Mouse (Mus musculus): ENCODE results near the gene Gripap1.
A peak's percentile ranks its signal among the peaks of the same experiment; 100 is the strongest.
"Not testable (repeated sequence)": the region's sequence is repeated elsewhere in the genome, so short reads cannot be mapped to it uniquely, and the experiment has no call there.

The Gripap1 gene

DNA sequence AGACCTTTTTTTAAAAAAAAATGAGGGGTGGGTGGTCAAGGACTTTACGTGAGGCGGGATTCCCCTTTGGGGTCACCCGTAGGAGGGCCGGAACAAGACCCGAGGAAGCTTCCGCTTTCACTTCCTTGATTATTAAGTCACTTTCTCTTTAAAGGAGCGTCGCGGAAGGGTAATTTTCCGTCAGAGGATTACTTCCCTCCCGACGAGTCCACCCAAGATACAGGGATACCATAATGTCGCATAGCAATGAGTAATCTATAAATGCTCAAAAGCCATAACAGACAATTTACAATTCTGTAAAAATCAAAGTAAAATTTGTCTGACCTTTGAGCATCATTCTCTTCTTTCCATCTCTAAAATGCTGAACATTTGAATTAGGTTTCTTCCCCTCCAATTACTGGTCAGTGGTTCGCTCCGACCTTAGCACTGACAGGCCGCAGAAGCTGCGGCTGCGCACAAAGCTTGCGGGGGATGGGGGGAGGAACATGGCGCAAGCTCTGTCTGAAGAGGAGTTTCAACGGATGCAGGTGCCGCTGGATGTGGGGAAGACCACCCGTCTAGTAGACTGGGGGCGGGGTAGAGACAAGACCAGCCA is at the start of gene Gripap1:
TSS of gene Gripap1 (plus strand) at position 224 of the 595 bp plus-strand sequence.
- peak; percentile 87 for DNase-seq (ENCODE audit: low spot score)

DNA sequence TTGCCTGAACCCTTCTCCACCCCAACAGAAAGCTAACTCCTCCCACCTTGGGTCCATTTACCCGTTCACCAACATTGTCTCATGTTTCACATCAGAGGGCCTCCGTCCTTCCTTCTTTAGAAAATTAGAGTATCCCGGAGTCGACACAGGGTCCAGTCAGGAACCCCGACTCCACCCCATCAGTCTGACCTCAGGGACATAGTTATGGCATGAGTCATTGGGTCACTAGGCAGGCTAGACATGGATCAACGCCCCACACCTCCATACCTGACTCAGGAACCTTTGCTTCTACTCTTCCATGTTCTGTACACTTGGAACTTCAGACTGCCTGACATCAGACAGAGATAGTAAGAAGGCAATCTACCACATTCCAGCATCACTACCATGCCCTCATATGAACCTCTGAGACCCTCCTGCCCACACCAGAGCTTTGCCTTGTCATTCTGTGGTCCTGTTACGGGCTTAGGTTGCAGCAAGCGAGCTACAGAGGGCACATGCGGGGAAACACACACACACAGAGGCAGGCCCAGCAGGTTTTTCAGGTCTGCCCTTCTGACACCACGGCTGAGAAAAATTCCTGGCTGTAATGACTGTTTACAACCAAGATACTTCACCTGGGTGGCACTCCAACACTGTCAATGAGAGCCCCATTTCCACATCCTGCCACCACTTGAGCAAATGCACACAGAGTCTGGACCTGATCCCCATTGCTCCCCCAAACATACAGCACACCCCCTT is 49.3 kb upstream of the Gripap1 start:
- DNase-seq (ENCODE audit: low spot score), result no peak

DNA sequence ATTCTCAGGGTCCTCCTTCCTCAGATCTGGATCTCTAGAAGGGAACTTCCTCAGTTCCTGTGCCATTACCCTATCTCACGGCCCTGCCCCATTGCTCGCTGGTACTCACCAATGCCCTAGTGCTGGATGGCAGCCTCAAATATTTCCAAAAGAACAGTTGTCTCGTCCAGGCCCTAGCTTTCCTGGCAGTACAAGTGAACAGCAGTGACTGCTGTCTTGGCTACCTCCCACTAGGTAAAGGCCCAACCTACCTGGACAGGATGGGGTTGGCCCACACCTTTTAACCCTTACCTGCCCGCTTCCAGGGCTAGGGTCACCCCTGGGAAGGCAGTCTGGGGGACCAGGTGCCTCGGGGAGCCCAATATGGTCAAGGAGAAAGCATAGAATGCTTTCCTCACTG is 48.5 kb upstream of the Gripap1 start:
- DNase-seq (ENCODE audit: low spot score), result no peak

DNA sequence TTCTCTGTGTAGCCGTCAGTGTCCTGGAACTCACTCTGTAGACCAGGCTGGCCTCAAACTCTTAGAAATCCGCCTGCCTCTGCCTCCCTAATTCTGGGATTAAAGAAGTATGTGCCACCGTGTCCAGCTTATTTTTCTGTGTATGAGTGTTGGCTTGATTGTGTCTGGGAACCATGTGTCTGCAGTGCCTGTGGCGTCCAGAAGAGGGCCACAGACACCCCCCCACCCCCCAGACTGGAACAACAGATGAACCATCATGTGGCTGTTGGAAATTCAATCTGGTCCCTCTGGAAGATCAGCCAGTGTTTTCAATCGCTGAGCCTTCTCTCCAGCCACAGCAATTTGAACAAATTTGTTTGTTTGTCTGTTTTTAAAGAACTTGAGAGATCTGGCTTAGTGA is 46.1 kb upstream of the Gripap1 start:
- DNase-seq (ENCODE audit: low spot score), result no peak

DNA sequence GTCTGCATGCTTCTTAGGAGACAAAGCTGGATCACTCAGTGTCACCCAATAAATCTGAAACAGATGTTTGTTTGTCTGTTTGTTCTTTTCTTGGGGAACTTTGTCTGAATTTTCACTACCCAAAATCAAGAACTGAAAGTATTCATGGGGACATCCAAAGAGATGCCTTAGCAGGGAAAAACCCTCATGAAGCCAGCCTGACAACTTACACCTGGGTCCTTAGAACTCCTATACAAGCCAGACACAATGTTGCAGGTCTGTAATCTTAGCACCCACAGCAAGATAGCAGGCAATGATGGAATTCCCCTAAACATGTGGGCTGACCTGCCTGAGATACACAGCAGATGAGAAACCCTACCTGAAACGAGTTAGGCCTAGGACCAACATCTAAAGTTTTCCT is 44.6 kb upstream of the Gripap1 start:
- no peak for DNase-seq (ENCODE audit: low spot score)

DNA sequence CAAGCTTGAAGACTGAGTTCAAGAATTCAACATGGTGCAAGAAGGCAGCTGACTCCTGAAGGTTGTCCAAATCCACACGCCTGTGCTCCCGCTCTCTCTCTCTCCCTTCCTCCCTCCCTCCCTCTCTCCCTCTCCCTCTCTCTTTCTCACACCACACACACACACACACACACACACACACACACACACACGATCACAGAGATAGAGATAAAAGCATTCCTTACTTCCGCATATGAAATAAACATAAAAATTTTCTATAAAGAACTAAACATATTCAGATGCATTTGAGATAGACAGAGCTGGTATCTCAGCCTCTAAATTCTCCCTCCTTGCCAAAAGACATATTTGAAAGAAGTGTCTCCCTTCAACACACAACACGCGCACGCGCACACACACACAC is 44.1 kb upstream of the Gripap1 start:
- DNase-seq (ENCODE audit: low spot score), result no peak

DNA sequence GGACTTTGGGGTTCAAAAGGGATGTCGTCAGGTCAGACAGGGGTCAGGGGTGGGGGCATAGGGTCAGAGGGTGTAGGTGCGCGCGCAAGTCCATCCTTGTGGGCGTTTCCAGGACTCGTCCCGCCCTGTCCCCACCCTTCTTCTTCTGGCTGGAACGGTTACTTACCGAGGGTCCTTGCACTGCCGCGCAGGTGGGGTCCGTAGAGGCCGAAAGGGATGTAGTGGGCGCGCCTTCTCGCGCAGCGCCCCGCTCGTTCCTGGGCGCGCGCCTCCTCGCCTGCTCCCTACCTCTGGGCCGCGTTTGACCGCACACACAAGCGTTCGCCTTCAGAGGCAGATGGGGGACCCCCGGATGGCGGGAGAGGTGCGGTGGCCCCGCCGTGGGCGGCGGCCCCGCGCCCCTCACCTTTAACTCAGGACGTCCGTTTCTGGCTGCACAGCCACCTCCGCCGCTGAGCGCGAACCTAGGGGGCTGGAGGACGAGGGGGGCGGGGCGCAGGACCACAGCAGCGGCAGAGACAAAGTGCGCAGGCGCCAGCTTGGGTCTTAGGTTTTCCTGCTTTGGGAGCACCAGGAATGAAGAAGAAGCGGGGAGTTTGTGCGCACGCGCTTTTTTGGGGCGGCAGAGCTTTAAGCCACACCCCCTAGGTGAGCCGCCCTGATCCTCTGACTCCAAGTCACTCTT is 39.0 kb upstream of the Gripap1 start, which contains the start of gene Ccdc120:
TSS of gene Ccdc120 (minus strand) at position 474 of the 685 bp plus-strand sequence.
- peak; percentile 88 for DNase-seq (ENCODE audit: low spot score)

DNA sequence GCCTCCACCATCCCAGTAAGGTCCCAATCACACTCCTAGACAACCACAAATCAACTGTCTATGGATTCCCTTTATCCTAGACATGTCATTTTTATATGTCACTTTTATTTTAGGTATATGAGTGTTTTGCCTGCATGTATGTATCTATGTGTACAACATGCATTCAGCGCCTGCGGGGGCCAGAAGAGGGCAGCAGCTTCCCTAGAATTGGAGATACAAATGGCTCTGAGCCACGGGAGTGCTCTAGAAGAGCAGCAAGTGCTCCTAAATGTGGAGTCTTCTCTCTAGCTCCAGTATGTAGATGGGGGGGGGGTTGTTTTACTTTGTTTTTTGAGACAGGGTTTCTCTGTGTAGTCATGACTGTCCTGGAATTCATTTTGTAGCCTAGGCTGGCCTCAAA is 35.9 kb upstream of the Gripap1 start:
- not testable (repeated sequence) for DNase-seq (ENCODE audit: low spot score)

DNA sequence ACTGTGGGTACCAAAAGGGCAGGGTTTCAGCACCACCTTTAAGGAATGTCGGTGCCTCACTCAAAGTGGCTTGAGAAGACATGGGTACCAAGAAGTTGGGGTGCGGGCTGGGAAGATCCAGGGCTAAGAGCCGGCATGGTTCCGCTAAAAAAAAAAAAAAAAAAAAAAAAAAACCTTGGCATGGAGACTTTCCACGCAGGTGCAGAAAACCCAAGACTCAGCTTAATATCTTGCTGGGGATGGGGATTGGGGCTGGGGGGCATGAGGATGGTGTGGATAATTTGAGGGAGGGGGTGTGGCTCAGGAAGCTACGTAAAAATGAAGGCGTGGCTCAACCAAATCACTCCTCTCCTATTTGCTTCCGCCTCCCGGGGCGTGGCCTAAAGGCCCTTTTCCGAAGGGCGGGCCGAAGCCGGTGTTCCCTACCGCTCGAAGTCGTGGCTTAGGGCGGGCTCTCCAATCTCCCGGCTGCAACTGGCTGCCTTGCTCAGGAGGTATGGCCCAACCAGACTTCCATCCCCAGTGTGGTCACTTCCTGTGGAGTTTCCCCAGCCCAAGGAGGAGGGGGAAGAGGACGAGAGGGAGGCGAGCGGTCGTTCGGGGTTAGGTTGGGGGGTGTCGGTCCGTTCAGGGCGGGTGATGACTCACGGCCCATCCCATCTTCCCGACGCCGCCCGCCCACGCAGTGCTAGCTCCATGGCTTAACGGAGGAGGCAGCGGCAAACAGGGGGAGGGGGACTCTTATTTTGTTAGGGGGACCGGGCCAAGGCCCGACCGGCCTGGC is 27.2 kb upstream of the Gripap1 start, which contains the start of gene Tfe3:
TSS of gene Tfe3 (plus strand) at position 424 of the 784 bp plus-strand sequence.
- DNase-seq (ENCODE audit: low spot score), result peak; percentile 93

DNA sequence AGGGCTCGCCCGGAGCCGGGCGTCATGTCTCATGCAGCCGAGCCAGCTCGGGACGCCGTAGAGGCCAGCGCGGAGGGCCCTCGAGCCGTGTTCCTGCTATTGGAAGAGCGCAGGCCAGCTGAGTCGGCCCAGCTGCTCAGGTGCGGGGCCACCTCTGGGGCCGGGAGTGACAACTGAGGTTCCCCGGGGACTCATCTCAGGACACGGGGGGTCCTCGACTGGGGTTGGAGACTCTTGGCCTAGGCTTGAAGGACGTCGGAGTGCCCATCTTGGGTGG is 26.7 kb upstream of the Gripap1 start:
- DNase-seq (ENCODE audit: low spot score), result no peak

DNA sequence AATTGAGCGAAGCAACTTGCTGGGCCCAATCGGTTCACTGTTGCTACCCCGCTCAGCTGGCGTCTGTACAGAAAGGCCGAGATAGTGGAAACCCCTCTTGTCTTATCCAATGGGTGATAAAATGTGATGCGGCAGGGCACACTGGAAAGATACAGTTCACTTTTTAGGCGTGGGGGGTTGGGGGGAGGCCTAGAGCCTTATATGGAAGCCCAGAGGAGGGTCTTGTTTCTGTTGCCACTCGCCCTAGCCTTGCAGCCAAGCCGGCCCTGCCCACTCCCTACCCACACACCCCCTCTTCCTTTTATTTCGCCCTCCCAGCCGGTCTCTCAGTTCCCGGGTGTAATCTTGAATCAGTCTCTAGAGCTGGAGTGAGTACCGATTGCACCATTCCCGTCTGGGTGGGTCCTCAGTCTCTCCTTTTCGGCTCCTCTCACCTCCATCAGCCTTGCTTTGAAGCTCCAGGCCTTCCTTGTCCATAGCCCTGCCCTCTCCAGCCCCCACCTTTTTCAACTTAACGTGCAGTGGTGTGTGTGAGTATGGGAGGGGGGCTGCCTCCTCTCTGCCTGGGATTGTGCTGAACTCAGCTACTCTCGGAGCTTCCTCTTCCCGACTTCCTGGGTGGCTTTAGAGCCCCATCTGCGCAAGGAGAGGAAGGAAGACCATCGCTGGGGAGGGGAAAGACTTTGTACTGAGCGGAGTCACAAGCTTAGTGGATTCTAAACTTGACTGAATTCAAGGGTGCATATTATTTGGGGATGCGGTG is 25.8 kb upstream of the Gripap1 start:
- peak; percentile 47 for DNase-seq (ENCODE audit: low spot score)

DNA sequence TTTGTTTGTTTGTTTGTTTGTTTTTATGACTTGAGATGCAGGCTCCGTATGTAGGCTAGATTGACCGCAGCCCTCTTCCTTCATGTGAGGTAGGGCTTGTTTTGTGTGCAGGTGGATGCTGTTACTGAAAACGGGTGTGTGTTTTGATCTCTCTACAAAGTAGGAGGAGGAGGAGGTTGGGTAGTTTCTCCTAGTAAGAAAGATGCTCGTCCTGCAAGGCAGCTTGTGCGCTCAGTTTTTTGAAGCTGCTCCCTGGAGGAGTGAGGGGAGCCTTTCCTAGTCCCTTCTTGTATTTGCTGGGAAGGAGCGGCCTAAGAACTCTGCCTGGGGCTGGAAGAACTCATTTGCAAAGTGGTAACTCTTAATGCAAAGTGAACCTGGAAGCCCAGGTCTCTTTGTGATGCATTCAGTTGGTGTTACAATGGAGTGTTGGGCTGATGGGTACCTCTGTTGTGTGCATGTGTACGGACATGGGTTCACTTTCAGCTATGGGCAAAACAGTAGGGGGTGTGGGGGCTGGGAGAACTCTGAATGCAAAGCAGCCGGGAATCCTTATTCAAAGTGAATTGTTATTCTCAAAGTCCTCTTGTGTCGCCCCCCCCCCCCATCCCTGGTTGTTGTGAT is 24.8 kb upstream of the Gripap1 start:
- DNase-seq (ENCODE audit: low spot score), result no peak

DNA sequence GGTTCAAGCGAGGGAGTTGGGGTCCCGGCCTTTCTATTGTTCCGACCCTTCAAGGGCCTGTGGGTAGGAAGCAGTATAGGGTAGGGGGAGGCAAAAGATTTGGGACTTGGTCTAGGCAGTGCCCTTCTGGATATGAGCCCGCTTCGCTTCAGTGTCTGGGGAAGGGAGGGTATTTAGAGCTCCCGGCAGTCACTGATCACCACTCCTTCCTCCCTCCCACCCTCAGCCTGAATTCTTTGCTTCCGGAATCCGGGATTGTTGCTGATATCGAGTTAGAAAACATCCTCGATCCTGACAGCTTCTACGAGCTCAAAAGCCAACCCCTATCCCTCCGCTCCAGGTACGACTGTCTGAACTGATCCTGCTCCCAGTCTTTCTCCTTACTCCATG is 24.3 kb upstream of the Gripap1 start:
- peak; percentile 5 for DNase-seq (ENCODE audit: low spot score)

DNA sequence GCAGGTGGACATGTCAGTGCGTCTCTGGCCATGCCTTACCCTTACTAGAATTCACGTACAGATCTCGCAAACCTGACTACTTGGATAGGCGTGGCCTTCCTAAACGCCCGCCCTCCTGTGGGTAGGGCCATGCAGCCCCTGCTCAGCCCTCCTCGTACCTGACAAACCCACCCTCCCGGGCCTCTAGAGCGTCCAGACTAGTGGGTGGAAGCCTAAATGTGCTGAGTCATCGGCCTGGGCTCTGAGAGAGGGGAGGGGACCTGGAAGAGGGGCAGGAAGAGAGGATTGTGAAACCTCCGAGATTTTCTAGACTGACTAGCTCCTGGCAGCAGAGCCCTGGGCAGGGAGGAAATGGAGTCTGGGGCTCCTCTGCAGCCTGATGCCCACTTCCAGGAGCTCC is 23.8 kb upstream of the Gripap1 start:
- peak; percentile 54 for DNase-seq (ENCODE audit: low spot score)

DNA sequence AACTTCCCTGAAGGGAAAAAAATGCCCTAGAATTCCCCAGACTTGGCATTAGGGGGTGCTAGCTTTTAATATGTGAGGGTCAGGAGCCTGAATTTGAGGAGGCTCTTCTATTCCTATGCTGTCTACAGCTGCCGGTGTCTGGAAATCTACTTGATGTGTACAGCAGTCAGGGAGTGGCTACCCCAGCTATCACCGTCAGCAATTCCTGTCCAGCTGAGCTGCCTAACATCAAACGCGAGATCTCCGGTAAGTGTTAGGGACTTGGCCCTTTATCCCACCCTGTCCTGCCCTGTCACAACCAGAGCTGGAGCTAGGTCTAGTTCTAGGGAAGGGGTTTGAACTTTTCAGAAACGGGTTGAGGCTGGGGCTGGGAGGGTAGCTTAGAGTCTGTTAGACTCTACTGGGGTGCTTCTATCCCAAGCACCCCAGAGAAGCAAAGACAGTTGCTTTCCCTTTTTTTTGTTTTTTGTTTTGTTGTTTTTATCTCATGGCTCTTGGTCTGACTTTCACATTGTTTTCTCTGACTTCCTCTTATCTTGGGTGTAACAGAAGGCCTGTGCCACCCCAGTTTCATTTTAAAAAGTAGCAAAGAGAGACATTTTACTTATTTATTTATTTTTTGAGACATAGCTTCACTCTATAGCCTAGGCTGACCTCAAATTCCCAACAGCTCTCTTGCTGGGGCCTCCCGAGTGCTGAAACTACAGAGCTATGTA is 20.1 kb upstream of the Gripap1 start:
- no peak for DNase-seq (ENCODE audit: low spot score)

DNA sequence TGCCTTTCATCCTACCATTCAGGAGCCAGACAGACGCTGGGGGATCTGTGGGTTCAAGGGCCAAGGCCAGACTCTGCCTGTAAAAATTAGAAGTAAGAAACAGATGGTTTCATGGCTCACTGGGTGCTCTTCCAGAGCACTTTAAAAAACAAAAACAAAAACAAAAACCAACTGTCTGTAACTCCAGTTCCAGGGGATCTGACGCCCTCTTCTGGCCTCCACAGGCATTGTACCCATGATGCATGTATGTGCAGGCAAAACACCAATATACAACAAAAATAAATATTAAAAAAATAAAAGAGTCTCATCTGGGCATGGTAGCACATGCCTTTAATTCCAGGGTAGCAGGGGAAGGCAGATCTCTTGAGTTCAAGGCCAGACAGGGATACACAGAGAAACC is 16.8 kb upstream of the Gripap1 start:
- no peak for DNase-seq (ENCODE audit: low spot score)

DNA sequence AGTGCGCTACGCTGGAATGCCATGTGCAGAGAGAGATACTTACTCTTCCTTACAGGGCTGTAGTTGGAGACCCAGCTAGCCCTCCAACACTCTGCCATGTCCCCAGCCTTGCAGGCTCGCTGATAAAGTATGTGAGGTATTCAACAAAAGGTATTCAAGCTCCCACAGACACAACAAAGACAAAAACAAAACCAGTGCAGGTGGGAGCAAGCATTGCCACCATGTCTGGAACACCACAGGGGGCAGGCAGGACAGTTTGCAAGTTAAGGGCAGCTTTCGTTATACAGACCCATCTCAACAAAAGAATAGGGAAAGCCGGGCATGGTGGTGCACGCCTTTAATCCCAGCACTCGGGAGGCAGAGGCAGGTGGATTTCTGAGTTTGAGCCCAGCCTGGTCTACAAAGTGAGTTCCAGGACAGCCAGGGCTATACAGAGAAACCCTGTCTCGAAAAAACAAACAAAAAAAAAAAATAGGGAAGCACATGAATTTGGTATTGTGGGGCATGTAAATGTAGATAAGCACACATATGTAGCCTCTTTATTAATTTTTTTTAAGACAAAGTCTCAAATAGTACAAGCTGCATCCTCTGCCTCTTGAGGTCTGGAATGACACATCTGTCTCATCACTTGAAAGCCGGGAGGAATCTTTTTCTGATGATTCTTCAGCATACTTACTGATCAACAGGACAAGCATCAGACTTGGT is 13.9 kb upstream of the Gripap1 start:
- DNase-seq (ENCODE audit: low spot score), result no peak

DNA sequence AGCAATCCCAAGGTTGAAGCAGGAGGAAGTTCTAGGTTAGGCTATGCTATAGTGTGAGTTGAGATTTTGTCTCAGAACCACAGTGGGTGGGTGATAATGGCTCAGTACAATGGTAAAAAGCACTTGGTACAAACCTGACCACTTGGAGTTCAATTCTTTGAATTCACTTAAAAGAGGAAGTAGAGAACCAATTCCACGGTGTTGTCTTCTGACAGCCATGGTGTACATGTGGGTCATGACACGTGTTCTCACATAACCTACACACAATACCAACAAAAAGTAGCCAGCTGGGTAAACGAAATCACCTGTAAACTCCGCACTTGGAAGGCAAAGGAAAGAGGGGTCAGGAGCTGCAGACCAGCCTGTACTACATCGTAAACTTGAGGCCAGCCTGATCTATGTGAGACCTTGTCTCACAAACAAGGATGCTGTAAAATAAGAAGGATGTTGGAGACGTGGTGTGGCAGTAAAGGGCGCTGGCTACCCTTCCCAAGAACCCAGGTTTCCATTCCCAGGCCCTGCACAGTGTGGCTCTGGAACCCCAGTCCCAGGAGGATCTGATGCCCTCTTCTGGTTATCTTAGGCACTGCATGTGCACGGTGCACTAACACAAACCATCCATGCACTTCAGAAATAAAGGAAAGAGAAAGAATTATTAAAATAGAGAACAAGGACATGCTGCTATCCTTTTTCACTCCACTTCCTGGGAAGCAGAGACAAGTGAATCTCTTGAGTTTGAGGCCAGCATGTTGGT is 13.1 kb upstream of the Gripap1 start:
- peak; percentile 73 for DNase-seq (ENCODE audit: low spot score)
